Mouse (Mus musculus) v-Abl transformed pro-B cells (cell line): ENCODE data around the gene Zfand5.
"Not testable (repeated sequence)": the region's sequence is repeated elsewhere in the genome, so short reads cannot be mapped to it uniquely, and the experiment has no call there.

ENCODE experiments used
- in situ Hi-C, 2 experiments: fragments of 400-800 bp; cut with MboI; formaldehyde crosslinking; loops; one replicate each; pipeline ENCODE4 v1.15.1; 2025; ENCODE audit not compliant: unreplicated experiment in 2 of 2

Gene Zfand5

GRCm38 (mm10) chr19:21271741-21272654 lies at the start of gene Zfand5:
TSS of gene Zfand5 (plus strand) at chr19:21272278.
- in situ Hi-C loops = loop anchor here (5.0 to 25.0 kb wide), 7 partner anchors 115 to 1865 kb away; partner anchors contain the start of genes 1110059E24Rik (in 1 of the 2), Abhd17b (in 1 of the 2) and Klf9 (in 1 of the 2)

DNA sequence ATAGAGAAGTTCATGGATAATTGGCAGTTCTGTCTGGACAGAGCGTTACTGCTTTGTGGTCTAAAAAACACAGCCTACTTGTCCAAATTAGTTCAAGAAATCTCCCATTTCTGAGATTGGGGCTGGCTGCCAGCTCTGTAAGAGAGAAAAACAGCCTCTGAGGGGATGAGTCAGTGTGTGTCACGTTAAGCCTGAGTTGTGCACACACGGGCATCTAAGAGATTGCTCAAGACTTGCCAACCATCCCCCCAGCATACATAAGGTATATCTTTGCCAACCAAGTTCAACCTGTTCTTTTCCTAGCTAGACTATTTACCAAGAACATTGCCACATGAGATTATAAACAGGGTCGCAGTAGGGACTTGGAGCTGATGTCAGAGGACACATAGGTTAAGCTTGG lies 44.9 kb upstream of the Zfand5 start:
- in situ Hi-C loops = no loop called here

DNA sequence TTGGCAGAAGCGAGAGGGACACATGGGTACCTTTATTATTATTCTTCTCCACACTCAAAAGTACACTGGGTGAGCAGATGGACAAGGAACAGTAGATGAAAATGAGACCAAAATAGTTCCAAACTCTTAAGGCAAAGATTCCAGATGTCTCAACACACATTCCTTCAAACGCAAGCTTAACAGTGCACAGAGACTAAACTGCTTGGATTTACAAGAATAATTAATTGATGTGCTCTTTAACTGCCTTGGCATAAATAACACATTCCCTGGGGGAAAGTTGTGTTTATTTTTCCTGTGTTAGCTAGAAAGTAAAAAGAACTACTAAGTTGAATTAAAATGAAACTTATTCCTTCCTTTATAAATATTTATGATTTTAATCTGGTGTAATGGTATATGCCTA lies 44.3 kb upstream of the Zfand5 start:
- in situ Hi-C loops = no loop called here

GRCm38 (mm10) chr19:21248730-21249129 lies 23.3 kb upstream of the Zfand5 start:
- in situ Hi-C loops = loop anchor here in 1 of 2 experiments (5.0 kb wide), 1 partner anchor 81 kb away; no protein-coding TSS in a partner anchor

- in situ Hi-C loops = loop anchor here (25.0 kb wide), 3 partner anchors 483 to 1883 kb away; partner anchors contain the start of gene Klf9 (in 1 of the 2)
These were observed 18.2 kb upstream of the Zfand5 start for GRCm38 (mm10) chr19:21253846-21254245.

DNA sequence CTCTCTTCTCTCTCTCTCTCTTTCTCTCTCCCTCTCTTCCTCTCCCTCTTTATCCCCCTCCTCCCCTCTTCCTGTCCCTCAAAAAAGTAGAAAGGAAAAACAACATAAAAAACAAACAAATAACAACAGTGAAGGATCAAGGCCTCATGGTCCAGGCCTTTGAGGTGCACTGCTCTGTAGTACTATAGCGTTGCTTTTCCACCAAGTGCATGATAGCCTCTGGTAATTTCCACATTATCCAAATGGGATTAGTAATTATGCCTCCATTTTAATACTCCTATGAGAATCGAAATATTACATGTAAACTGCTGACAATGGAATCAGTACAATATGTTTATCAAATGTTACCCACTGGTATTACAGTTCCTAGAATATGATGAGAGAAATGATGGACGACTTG lies 16.2 kb upstream of the Zfand5 start:
- in situ Hi-C loops = loop anchor here (25.0 kb wide), 3 partner anchors 481 to 1881 kb away; partner anchors contain the start of gene Klf9 (in 1 of the 2)

- in situ Hi-C loops = loop anchor here (25.0 kb wide), 3 partner anchors 478 to 1878 kb away; partner anchors contain the start of gene Klf9 (in 1 of the 2)
These were observed 12.6 kb upstream of the Zfand5 start for GRCm38 (mm10) chr19:21259453-21259852.

- in situ Hi-C loops = loop anchor here (25.0 kb wide), 3 partner anchors 477 to 1877 kb away; partner anchors contain the start of gene Klf9 (in 1 of the 2)
These were observed 11.8 kb upstream of the Zfand5 start for GRCm38 (mm10) chr19:21260280-21260679.

GRCm38 (mm10) chr19:21271186-21271585 lies 892 bp upstream of the Zfand5 start:
- in situ Hi-C loops = loop anchor here (5.0 to 25.0 kb wide), 7 partner anchors 116 to 1866 kb away; partner anchors contain the start of genes 1110059E24Rik (in 1 of the 2), Abhd17b (in 1 of the 2) and Klf9 (in 1 of the 2)

- in situ Hi-C loops = loop anchor here (5.0 to 25.0 kb wide), 7 partner anchors 115 to 1865 kb away; partner anchors contain the start of genes 1110059E24Rik (in 1 of the 2), Abhd17b (in 1 of the 2) and Klf9 (in 1 of the 2)
These were observed 692 bp downstream of the Zfand5 start for GRCm38 (mm10) chr19:21272655-21273284.

DNA sequence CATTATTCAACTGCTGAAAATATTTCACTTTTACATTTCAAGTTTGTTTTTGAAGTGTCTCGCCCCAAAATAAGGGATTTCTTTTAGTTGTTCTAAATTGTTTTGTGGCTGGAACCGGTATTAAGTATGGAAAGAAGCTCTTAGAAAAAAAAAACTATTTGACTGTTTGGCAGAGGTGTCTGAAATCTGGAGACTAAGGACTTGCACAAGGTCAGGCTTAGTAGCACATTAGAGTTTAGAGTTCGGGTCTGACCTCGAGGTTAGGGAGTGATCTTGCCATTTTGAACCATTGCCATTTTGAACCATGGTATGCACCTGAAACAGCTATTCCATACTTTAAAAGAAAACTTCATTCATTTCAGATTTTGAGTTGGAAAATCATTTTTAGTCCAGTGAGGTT lies 1.4 kb downstream of the Zfand5 start:
- in situ Hi-C loops = loop anchor here (5.0 to 25.0 kb wide), 7 partner anchors 114 to 1864 kb away; partner anchors contain the start of genes 1110059E24Rik (in 1 of the 2), Abhd17b (in 1 of the 2) and Klf9 (in 1 of the 2)

DNA sequence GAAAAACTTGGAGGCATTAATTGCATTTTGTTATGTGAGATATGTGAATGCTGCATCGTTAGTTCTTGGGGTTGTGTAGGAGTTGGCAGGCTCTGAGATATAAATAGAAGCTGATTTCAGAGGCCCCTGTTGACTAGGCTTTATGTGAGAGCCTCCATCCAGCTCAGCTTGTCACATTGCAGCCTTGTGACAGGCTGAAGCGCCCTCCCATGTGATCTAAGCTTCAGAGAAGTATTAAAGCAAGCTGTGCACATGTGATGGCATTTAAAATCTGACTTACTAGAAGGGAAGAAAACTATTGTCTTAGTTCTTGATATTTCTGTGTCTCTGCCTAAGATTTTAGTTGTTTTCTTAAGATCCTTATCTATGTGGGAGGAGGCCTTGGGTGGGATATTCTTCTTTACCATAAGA lies 2.1 kb downstream of the Zfand5 start:
- in situ Hi-C loops = loop anchor here (5.0 to 25.0 kb wide), 7 partner anchors 113 to 1863 kb away; partner anchors contain the start of genes 1110059E24Rik (in 1 of the 2), Abhd17b (in 1 of the 2) and Klf9 (in 1 of the 2)

DNA sequence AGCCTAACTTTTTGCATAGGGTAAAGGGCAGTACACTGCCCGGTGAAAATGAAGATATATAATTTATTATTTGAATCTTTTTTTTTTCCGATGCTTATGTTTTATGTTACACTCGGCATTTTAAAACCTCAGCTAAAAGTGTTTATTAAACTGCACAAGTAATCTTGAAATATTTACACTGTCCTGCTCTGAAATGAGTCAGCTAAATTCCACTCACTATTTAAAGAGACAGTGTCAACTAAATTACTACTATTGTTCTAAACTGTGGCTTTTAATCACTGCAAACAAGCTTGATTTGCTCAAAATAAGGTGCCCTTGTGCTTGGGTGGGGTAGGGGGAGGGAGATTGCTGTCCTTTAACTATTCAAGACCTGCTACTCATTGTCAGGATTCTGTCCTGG lies 2.6 kb downstream of the Zfand5 start:
- in situ Hi-C loops = loop anchor here (5.0 to 25.0 kb wide), 8 partner anchors 113 to 1963 kb away; partner anchors contain the start of genes 1110059E24Rik (in 1 of the 2), Abhd17b (in 1 of the 2) and Klf9 (in 1 of the 2)

GRCm38 (mm10) chr19:21276317-21276716 lies 4.2 kb downstream of the Zfand5 start:
- in situ Hi-C loops = loop anchor here in 1 of 2 experiments (10.0 to 25.0 kb wide), 3 partner anchors 288 to 1961 kb away; no protein-coding TSS in a partner anchor

DNA sequence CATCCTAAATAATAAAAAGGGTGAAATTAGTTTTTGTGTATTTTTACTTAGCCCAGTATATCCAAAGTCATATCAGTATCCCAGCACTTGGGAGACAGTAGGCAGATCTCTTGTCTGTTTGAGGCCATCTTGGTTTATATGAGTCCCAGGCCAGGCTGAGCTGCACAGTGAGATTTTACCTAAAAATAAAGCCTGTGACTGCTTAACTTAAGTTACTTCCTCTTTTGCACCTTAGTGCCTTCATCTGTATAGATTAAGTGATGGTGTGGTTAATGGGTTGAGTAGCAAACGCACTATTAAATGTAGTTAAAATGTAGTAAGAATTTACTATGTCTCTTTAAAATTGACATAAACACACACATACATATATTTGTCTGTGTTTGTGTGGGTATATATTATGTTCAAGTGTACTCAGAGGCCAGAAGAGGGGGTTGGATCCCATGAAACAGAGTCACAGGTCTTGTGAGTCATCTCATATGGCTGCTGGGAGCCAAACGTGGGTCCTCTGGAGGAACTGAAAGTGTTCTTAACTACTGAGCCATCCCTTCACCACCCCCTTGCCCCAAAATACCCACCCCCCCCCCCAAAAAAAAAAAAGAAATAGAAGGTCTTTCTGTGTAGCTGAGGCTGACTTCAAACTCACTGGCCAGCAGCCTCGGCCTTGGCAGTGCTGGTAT lies 14.5 kb downstream of the Zfand5 start:
- in situ Hi-C loops = loop anchor here in 1 of 2 experiments (25.0 kb wide), 1 partner anchor 1951 kb away; no protein-coding TSS in a partner anchor

DNA sequence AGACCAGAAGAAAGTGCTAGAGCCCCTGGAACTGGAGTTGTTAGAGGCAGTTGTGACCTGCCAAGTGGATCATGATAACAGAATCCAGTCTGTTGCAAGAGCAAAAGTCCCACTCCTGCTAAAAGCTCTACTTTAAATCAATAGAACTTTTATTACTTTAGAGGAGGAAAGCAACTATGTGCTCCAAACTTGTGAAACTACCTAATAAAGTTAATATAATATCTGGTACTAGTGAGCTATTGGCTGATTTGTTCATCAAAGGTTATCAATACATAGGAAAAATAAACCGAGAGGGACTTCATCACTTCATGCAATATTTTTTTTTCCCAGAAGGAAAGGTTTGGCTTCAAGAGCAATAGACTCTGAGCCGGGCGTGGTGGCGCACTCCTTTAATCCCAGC lies 25.3 kb downstream of the Zfand5 start:
- in situ Hi-C loops = loop anchor here in 1 of 2 experiments (25.0 kb wide), 1 partner anchor 1940 kb away; no protein-coding TSS in a partner anchor

GRCm38 (mm10) chr19:21301787-21302186 lies 29.7 kb downstream of the Zfand5 start:
- in situ Hi-C loops = no loop called here

- in situ Hi-C loops = no loop called here
These were observed 35.7 kb downstream of the Zfand5 start for GRCm38 (mm10) chr19:21307755-21308154.

DNA sequence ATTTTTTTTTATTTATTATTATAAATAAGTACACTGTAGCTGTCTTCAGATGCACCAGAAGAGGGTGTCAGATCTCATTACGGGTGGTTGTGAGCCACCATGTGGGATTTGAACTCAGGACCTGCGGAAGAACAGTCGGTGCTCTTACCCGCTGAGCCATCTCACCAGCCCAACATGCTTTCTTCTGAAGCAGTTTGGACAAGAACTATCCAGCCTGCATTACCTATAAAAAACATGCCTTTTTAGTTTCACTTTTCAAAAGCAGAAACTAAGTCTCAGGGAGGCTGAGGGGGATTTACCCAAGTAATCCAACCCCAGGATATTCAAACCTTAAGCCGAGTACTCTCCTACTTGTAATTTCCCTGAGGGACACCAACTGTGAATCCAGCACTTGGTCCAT lies 38.3 kb downstream of the Zfand5 start:
- in situ Hi-C loops = not testable (repeated sequence)
